Mouse (Mus musculus): ENCODE results near the gene Cbr4. TPM values are rescaled to one million over a fixed set of nuclear protein-coding genes. Genes with fewer than 3 reads are reported as not detected.
A peak's percentile ranks its signal among the peaks of the same experiment; 100 is the strongest.

Cbr4 gene
- polyA plus RNA-seq, 1 experiment from 2014 or later: 42.3 TPM

- Histone ChIP-seq H3K4me2 (ENCODE audit: low read depth, low read length) (no peak overlapping the region), H3K4me3 (ENCODE audit: low read length) (no peak overlapping the region), H3K36me3 (ENCODE audit: control insufficient read depth, insufficient read depth) (no peaks in the 10 kb centered on the region), H3K9ac (ENCODE audit: low read length) (no peak overlapping the region), H3K4me1 (ENCODE audit: control insufficient read depth, insufficient read depth, low read length) (no peaks in the 10 kb centered on the region), H3K27ac (ENCODE audit: low read length) (no peak overlapping the region), H3K9me3 (replicated peaks; ENCODE audit: control insufficient read depth, low read length) (no peaks in the 10 kb centered on the region), H3K27me3 (ENCODE audit: control insufficient read depth, insufficient read depth, low read length) (no peaks in the 10 kb centered on the region)
- WGBS: 47% methylated on average over 11 of the region's 11 CpGs
- no peak for ATAC-seq (replicated peaks; ENCODE audit: extremely low read depth, insufficient read depth, low FRiP score)
Observed at GRCm38 (mm10) chr8:61479506-61480214, 7.9 kb upstream of the Cbr4 start.

- Histone ChIP-seq H3K36me3 (ENCODE audit: control insufficient read depth, insufficient read depth) (no peaks in the 10 kb centered on the region), H3K9ac (ENCODE audit: low read length) (no peak overlapping the region), H3K27ac (ENCODE audit: low read length) (no peak overlapping the region), H3K4me2 (ENCODE audit: low read depth, low read length) (no peak overlapping the region), H3K4me3 (ENCODE audit: low read length) (no peak overlapping the region), H3K4me1 (ENCODE audit: control insufficient read depth, insufficient read depth, low read length) (no peaks in the 10 kb centered on the region), H3K27me3 (ENCODE audit: control insufficient read depth, insufficient read depth, low read length) (no peaks in the 10 kb centered on the region), H3K9me3 (replicated peaks; ENCODE audit: control insufficient read depth, low read length) (no peaks in the 10 kb centered on the region)
- WGBS: 78% methylated on average over 14 of the region's 14 CpGs
- ATAC-seq (replicated peaks; ENCODE audit: extremely low read depth, insufficient read depth, low FRiP score): no peak
Observed at GRCm38 (mm10) chr8:61480260-61480967, 7.1 kb upstream of the Cbr4 start.

- Histone ChIP-seq H3K4me3 (ENCODE audit: low read length) (peak overlapping the region; percentile 85; the same call in 1 of the 2 replicates), H3K27me3 (ENCODE audit: control insufficient read depth, insufficient read depth, low read length) (no peaks in the 10 kb centered on the region), H3K4me1 (ENCODE audit: control insufficient read depth, insufficient read depth, low read length) (peaks cover 6% of the 10 kb centered on the region), H3K9me3 (replicated peaks; ENCODE audit: control insufficient read depth, low read length) (no peaks in the 10 kb centered on the region), H3K4me2 (ENCODE audit: low read depth, low read length) (no peak overlapping the region), H3K27ac (ENCODE audit: low read length) (no peak overlapping the region), H3K36me3 (ENCODE audit: control insufficient read depth, insufficient read depth) (0 out of 2 replicates have a peak, but pooled peaks cover 2% of the 10 kb centered on the region), H3K9ac (ENCODE audit: low read length) (no peak overlapping the region)
- ATAC-seq (replicated peaks; ENCODE audit: extremely low read depth, insufficient read depth, low FRiP score): no peak
- 96% methylated on average over 2 of the region's 2 CpGs for WGBS
Observed at GRCm38 (mm10) chr8:61486923-61487529, 508 bp upstream of the Cbr4 start.

- H3K9ac ChIP-seq (ENCODE audit: low read length): peak overlapping the region; percentile 93
Observed at GRCm38 (mm10) chr8:61488631-61489030, 1.1 kb downstream of the Cbr4 start.

GRCm38 (mm10) chr8:61497110-61497509 is 9.6 kb downstream of the Cbr4 start:
- WGBS: 79% methylated on average over 4 of the region's 4 CpGs
- H3K27ac ChIP-seq (ENCODE audit: low read length): no peak overlapping the region
- H3K4me3 ChIP-seq (ENCODE audit: low read length): no peak overlapping the region
- no peaks in the 10 kb centered on the region for H3K9me3 ChIP-seq (replicated peaks; ENCODE audit: control insufficient read depth, low read length)
- no peak overlapping the region for H3K9ac ChIP-seq (ENCODE audit: low read length)
- H3K4me2 ChIP-seq (ENCODE audit: low read depth, low read length): no peak overlapping the region
- H3K4me1 ChIP-seq (ENCODE audit: control insufficient read depth, insufficient read depth, low read length): no peaks in the 10 kb centered on the region
- H3K36me3 ChIP-seq (ENCODE audit: control insufficient read depth, insufficient read depth): peaks cover 8% of the 10 kb centered on the region; the same call in 1 of the 2 replicates
- no peak for ATAC-seq (replicated peaks; ENCODE audit: extremely low read depth, insufficient read depth, low FRiP score)
- no peaks in the 10 kb centered on the region for H3K27me3 ChIP-seq (ENCODE audit: control insufficient read depth, insufficient read depth, low read length)

More at GRCm38 (mm10) chr8:61488631-61489030, 1.1 kb downstream of the Cbr4 start:
- ATAC-seq (replicated peaks; ENCODE audit: extremely low read depth, insufficient read depth, low FRiP score): no peak
- Histone ChIP-seq H3K27ac (ENCODE audit: low read length) (no peak overlapping the region), H3K4me3 (ENCODE audit: low read length) (peak overlapping the region; percentile 85), H3K4me1 (ENCODE audit: control insufficient read depth, insufficient read depth, low read length) (peaks cover 6% of the 10 kb centered on the region), H3K36me3 (ENCODE audit: control insufficient read depth, insufficient read depth) (0 out of 2 replicates have a peak, but pooled peaks cover 5% of the 10 kb centered on the region), H3K27me3 (ENCODE audit: control insufficient read depth, insufficient read depth, low read length) (no peaks in the 10 kb centered on the region), H3K9me3 (replicated peaks; ENCODE audit: control insufficient read depth, low read length) (no peaks in the 10 kb centered on the region), H3K4me2 (ENCODE audit: low read depth, low read length) (peak overlapping the region; percentile 89)
- 89% methylated on average over 8 of the region's 8 CpGs for WGBS

GRCm38 (mm10) chr8:61499035-61499434 is 11.5 kb downstream of the Cbr4 start:
- ATAC-seq (replicated peaks; ENCODE audit: extremely low read depth, insufficient read depth, low FRiP score): no peak
- H3K36me3 ChIP-seq (ENCODE audit: control insufficient read depth, insufficient read depth): peaks cover 15% of the 10 kb centered on the region
- no peak overlapping the region for H3K4me3 ChIP-seq (ENCODE audit: low read length)
- no peak overlapping the region for H3K4me2 ChIP-seq (ENCODE audit: low read depth, low read length)
- H3K4me1 ChIP-seq (ENCODE audit: control insufficient read depth, insufficient read depth, low read length): no peaks in the 10 kb centered on the region
- no peaks in the 10 kb centered on the region for H3K9me3 ChIP-seq (replicated peaks; ENCODE audit: control insufficient read depth, low read length)
- no peak overlapping the region for H3K27ac ChIP-seq (ENCODE audit: low read length)
- H3K27me3 ChIP-seq (ENCODE audit: control insufficient read depth, insufficient read depth, low read length): no peaks in the 10 kb centered on the region
- WGBS: 58% methylated on average over 4 of the region's 4 CpGs
- no peak overlapping the region for H3K9ac ChIP-seq (ENCODE audit: low read length)

GRCm38 (mm10) chr8:61500914-61501313 is 13.4 kb downstream of the Cbr4 start:
- peaks cover 19% of the 10 kb centered on the region for H3K36me3 ChIP-seq (ENCODE audit: control insufficient read depth, insufficient read depth)
- no peak overlapping the region for H3K9ac ChIP-seq (ENCODE audit: low read length)
- no peaks in the 10 kb centered on the region for H3K27me3 ChIP-seq (ENCODE audit: control insufficient read depth, insufficient read depth, low read length)
- ATAC-seq (replicated peaks; ENCODE audit: extremely low read depth, insufficient read depth, low FRiP score): no peak
- H3K4me1 ChIP-seq (ENCODE audit: control insufficient read depth, insufficient read depth, low read length): no peaks in the 10 kb centered on the region
- no peak overlapping the region for H3K27ac ChIP-seq (ENCODE audit: low read length)
- no peaks in the 10 kb centered on the region for H3K9me3 ChIP-seq (replicated peaks; ENCODE audit: control insufficient read depth, low read length)
- H3K4me3 ChIP-seq (ENCODE audit: low read length): no peak overlapping the region
- 25% methylated on average over 3 of the region's 3 CpGs for WGBS
- no peak overlapping the region for H3K4me2 ChIP-seq (ENCODE audit: low read depth, low read length)

GRCm38 (mm10) chr8:61502277-61502676 is 14.7 kb downstream of the Cbr4 start:
- no peak overlapping the region for H3K4me2 ChIP-seq (ENCODE audit: low read depth, low read length)
- no peaks in the 10 kb centered on the region for H3K27me3 ChIP-seq (ENCODE audit: control insufficient read depth, insufficient read depth, low read length)
- no peak overlapping the region for H3K4me3 ChIP-seq (ENCODE audit: low read length)
- H3K4me1 ChIP-seq (ENCODE audit: control insufficient read depth, insufficient read depth, low read length): no peaks in the 10 kb centered on the region
- peaks cover 19% of the 10 kb centered on the region for H3K36me3 ChIP-seq (ENCODE audit: control insufficient read depth, insufficient read depth)
- no peak overlapping the region for H3K9ac ChIP-seq (ENCODE audit: low read length)
- H3K9me3 ChIP-seq (replicated peaks; ENCODE audit: control insufficient read depth, low read length): no peaks in the 10 kb centered on the region
- no peak overlapping the region for H3K27ac ChIP-seq (ENCODE audit: low read length)
- no peak for ATAC-seq (replicated peaks; ENCODE audit: extremely low read depth, insufficient read depth, low FRiP score)

All from heart, embryonic 16.5 days (tissue).